Mouse (Mus musculus) MN1 (cell line): ENCODE data around the gene Rrbp1.

Experiments used
- DNase-seq: peaks from one replicate; pipeline ENCODE4 v3.0.0-alpha.2; 2016; ENCODE audit warnings: low spot score

The Rrbp1 gene

GRCm38 (mm10) chr2:144011080-144011551, at the start of gene Rrbp1:
Gene Rrbp1 (minus strand): TSS chr2:144011263.
- DNase-seq = peak; percentile 98

GRCm38 (mm10) chr2:144057735-144058134, 46.7 kb upstream of the Rrbp1 start:
- no peak for DNase-seq

- peak; percentile 39 for DNase-seq
Observed at GRCm38 (mm10) chr2:144052410-144053065, 41.5 kb upstream of the Rrbp1 start.

- DNase-seq = no peak
Observed at GRCm38 (mm10) chr2:144050861-144051260, 39.8 kb upstream of the Rrbp1 start.

- DNase-seq = no peak
Observed at GRCm38 (mm10) chr2:144050146-144050680, 39.1 kb upstream of the Rrbp1 start.

- DNase-seq = no peak
Observed at GRCm38 (mm10) chr2:144046916-144047315, 35.9 kb upstream of the Rrbp1 start.

GRCm38 (mm10) chr2:144045756-144046560, 34.9 kb upstream of the Rrbp1 start:
- no peak for DNase-seq

- DNase-seq = no peak
Observed at GRCm38 (mm10) chr2:144044726-144045125, 33.7 kb upstream of the Rrbp1 start.

- no peak for DNase-seq
Observed at GRCm38 (mm10) chr2:144032664-144033063, 21.6 kb upstream of the Rrbp1 start, which contains the start of gene Banf2. Gene Banf2 (plus strand): TSS chr2:144033059.

- DNase-seq = no peak
Observed at GRCm38 (mm10) chr2:144030791-144031190, 19.7 kb upstream of the Rrbp1 start.

GRCm38 (mm10) chr2:144026456-144026855, 15.4 kb upstream of the Rrbp1 start:
- DNase-seq = no peak

- no peak for DNase-seq
Observed at GRCm38 (mm10) chr2:144025361-144025760, 14.3 kb upstream of the Rrbp1 start.

GRCm38 (mm10) chr2:144022441-144022840, 11.4 kb upstream of the Rrbp1 start:
- no peak for DNase-seq

GRCm38 (mm10) chr2:144019971-144020370, 8.9 kb upstream of the Rrbp1 start:
- DNase-seq = no peak

- DNase-seq = no peak
Observed at GRCm38 (mm10) chr2:144015861-144016260, 4.8 kb upstream of the Rrbp1 start.

GRCm38 (mm10) chr2:144014481-144014880, 3.4 kb upstream of the Rrbp1 start:
- no peak for DNase-seq

- no peak for DNase-seq
Observed at GRCm38 (mm10) chr2:144014051-144014450, 3.0 kb upstream of the Rrbp1 start.

- DNase-seq = peak; percentile 84
Observed at GRCm38 (mm10) chr2:144010282-144011044, 600 bp downstream of the Rrbp1 start.

- peak; percentile 17 for DNase-seq
Observed at GRCm38 (mm10) chr2:144009551-144010281, 1.3 kb downstream of the Rrbp1 start.

- no peak for DNase-seq
Observed at GRCm38 (mm10) chr2:144009081-144009480, 2.0 kb downstream of the Rrbp1 start.

- DNase-seq = no peak
Observed at GRCm38 (mm10) chr2:144007211-144007610, 3.9 kb downstream of the Rrbp1 start.
